Mouse (Mus musculus) thymus, adult 2 months (tissue): ENCODE measurements around the gene Ddx6. TPM values are rescaled to one million over a fixed set of nuclear protein-coding genes. Genes with fewer than 3 reads are reported as not detected.

Experiments used
- DNase-seq: peaks from one replicate; pipeline ENCODE4 v3.0.0; 2021
- H3K27ac ChIP-seq: fragments of 200-500 bp; 2 replicates; pipeline ENCODE4 v1.5.1; 2012; ENCODE audit warnings: low read length, control low read depth; ENCODE audit not compliant: control insufficient read depth, insufficient read depth
- H3K27me3 ChIP-seq: fragments of 200-500 bp; 2 replicates; pipeline ENCODE4 v1.6.1; 2012; ENCODE audit warnings: mild to moderate bottlenecking, low read length, moderate library complexity, mixed read lengths; ENCODE audit not compliant: control insufficient read depth, insufficient read depth
- H3K36me3 ChIP-seq: fragments of 200-500 bp; 2 replicates; pipeline ENCODE4 v1.6.1; 2012; ENCODE audit warnings: mild to moderate bottlenecking, low read length, moderate library complexity; ENCODE audit not compliant: control insufficient read depth, insufficient read depth
- H3K4me1 ChIP-seq: fragments of 200-500 bp; replicated peaks from 2 replicates; pipeline ENCODE4 v1.6.1; 2012; ENCODE audit warnings: low read length; ENCODE audit not compliant: control insufficient read depth, insufficient read depth
- H3K4me3 ChIP-seq: fragments of 200-500 bp; 2 replicates; pipeline ENCODE4 v1.5.1; 2012; ENCODE audit warnings: mild to moderate bottlenecking, low read length, control low read depth, moderate library complexity; ENCODE audit not compliant: control insufficient read depth, insufficient read depth
- CTCF ChIP-seq: fragments of 200-500 bp; IDR thresholded peaks from 2 replicates; pipeline ENCODE4 v1.5.1; 2012; ENCODE audit warnings: mild to moderate bottlenecking, control low read depth, low read length, moderate library complexity, borderline replicate concordance; ENCODE audit not compliant: control insufficient read depth, poor library complexity, insufficient read depth; ENCODE audit errors: extremely low read depth
- POLR2A ChIP-seq: fragments of 200-500 bp; IDR thresholded peaks from 2 replicates; pipeline ENCODE4 v1.6.1; 2012; ENCODE audit warnings: mild to moderate bottlenecking, low read length, control low read depth, moderate library complexity; ENCODE audit not compliant: control insufficient read depth, poor library complexity, insufficient read depth; ENCODE audit errors: extremely low read depth
- WGBS: fragments of 180-500 bp; shearing (Covaris S2); methylation state at CpG from one replicate; pipeline ENCODE4 v1.1.7; 2018; 5-methylcytosine and 5-hydroxymethylcytosine counted together
- polyA plus RNA-seq: library from polyadenylated mRNA; depleted of rRNA; stranded (reverse); fragments of >200 nt; gene quantifications from 2 replicates; pipeline ENCODE4 v1.2.3, GENCODE M21; 2012; rRNA removed

Gene Ddx6
- 29.2 and 35.6 TPM in 2 replicates for polyA plus RNA-seq

GRCm38 (mm10) chr9:44604779-44605615 is at the start of gene Ddx6:
Gene Ddx6, plus strand, starts transcription at chr9:44604892.
- WGBS = under 1% methylated on average over 61 of the region's 80 CpGs
- peak within 1 kb of the TSS; percentile 85 for H3K27ac ChIP-seq
- peak; percentile 72 for DNase-seq

GRCm38 (mm10) chr9:44561597-44561996 is 43.1 kb upstream of the Ddx6 start, which contains the start of gene Cxcr5:
Gene Cxcr5, minus strand, starts transcription at chr9:44561877.
- DNase-seq = no peak
- no peak within 1 kb of the TSS for H3K27ac ChIP-seq
- H3K4me1 ChIP-seq = peaks cover 16% of the 10 kb centered on the region
- H3K4me3 ChIP-seq = no peak within 1 kb of the TSS
- 77% methylated on average over 4 of the region's 4 CpGs for WGBS
- TF ChIP-seq POLR2A (no peak), CTCF (no peak)
- no peaks in the 10 kb centered on the region for H3K27me3 ChIP-seq
- H3K36me3 ChIP-seq = no peaks in the 10 kb centered on the region

More at GRCm38 (mm10) chr9:44604779-44605615, at the start of gene Ddx6:
- no peaks in the 10 kb centered on the region for H3K27me3 ChIP-seq
- H3K4me3 ChIP-seq = peak within 1 kb of the TSS; percentile 90
- TF ChIP-seq CTCF = no peak
- no peak; the same call in 1 of the 2 replicates for TF ChIP-seq POLR2A
- peaks cover 30% of the 10 kb centered on the region for H3K36me3 ChIP-seq
- H3K4me1 ChIP-seq = peaks cover 14% of the 10 kb centered on the region

- H3K36me3 ChIP-seq = no peaks in the 10 kb centered on the region
- DNase-seq = no peak
- no peaks in the 10 kb centered on the region for H3K27me3 ChIP-seq
- TF ChIP-seq CTCF = no peak
- no peak for TF ChIP-seq POLR2A
- H3K4me1 ChIP-seq = peaks cover 22% of the 10 kb centered on the region
- H3K4me3 ChIP-seq = no peak overlapping the region
- WGBS = 23% methylated on average over 12 of the region's 12 CpGs
- no peak overlapping the region for H3K27ac ChIP-seq
Measured at GRCm38 (mm10) chr9:44562936-44563335, 41.8 kb upstream of the Ddx6 start.

- DNase-seq = no peak
- TF ChIP-seq POLR2A = no peak
- no peak for TF ChIP-seq CTCF
- H3K4me1 ChIP-seq = peaks cover 27% of the 10 kb centered on the region
- H3K36me3 ChIP-seq = no peaks in the 10 kb centered on the region
- no peaks in the 10 kb centered on the region for H3K27me3 ChIP-seq
- H3K4me3 ChIP-seq = no peak overlapping the region
- WGBS = 67% methylated on average over 6 of the region's 6 CpGs
- H3K27ac ChIP-seq = no peak overlapping the region
Measured at GRCm38 (mm10) chr9:44565367-44565766, 39.3 kb upstream of the Ddx6 start.

GRCm38 (mm10) chr9:44567338-44568082 is 37.2 kb upstream of the Ddx6 start:
- no peak for DNase-seq
- no peak overlapping the region for H3K4me3 ChIP-seq
- peak overlapping the region; percentile 60; the same call in 1 of the 2 replicates for H3K27ac ChIP-seq
- no peaks in the 10 kb centered on the region for H3K27me3 ChIP-seq
- TF ChIP-seq POLR2A (no peak), CTCF (no peak)
- WGBS = 61% methylated on average over 9 of the region's 9 CpGs
- peaks cover 24% of the 10 kb centered on the region for H3K4me1 ChIP-seq
- no peaks in the 10 kb centered on the region for H3K36me3 ChIP-seq

- Histone ChIP-seq H3K27me3 (no peaks in the 10 kb centered on the region), H3K27ac (peak overlapping the region; percentile 60; the same call in 1 of the 2 replicates), H3K4me3 (no peak overlapping the region), H3K4me1 (peaks cover 18% of the 10 kb centered on the region), H3K36me3 (no peaks in the 10 kb centered on the region)
- no peak for DNase-seq
- TF ChIP-seq POLR2A (no peak), CTCF (no peak)
- WGBS = 6% methylated on average over 7 of the region's 7 CpGs
Measured at GRCm38 (mm10) chr9:44568083-44568455, 36.6 kb upstream of the Ddx6 start.
